Mouse (Mus musculus) hematopoietic stem cell, adult 5-6 weeks (primary cell): Measurements from ENCODE around the gene Armcx4. TPM values are rescaled to one million over a fixed set of nuclear protein-coding genes. Genes with fewer than 3 reads are reported as not detected.
A peak's percentile ranks its signal among the peaks of the same experiment; 100 is the strongest.

Experiments used
- ATAC-seq, 2 experiments: fragments of 125-278 bp in 1 of 2; replicated peaks in 1 of 2; 2 replicates each; pipeline ENCODE4 v1.8.0; 2016 to 2017; ENCODE audit warnings: inconsistent platforms in 2 of 2, mild to moderate bottlenecking in 2 of 2, moderate number of reproducible peaks in 2 of 2, low read depth in 1 of 2, moderate TSS enrichment in 1 of 2; ENCODE audit not compliant: low FRiP score in 2 of 2, poor library complexity in 2 of 2, severe bottlenecking in 2 of 2, insufficient read depth in 1 of 2, low TSS enrichment in 1 of 2
- total RNA-seq: library from RNA; stranded (forward); fragments of 172-1452, 232-1000 nt; gene quantifications from 2 replicates; pipeline ENCODE4 v1.2.3, GENCODE M21; 2017

Armcx4 gene
- total RNA-seq, 1 experiment from 2014 or later = 9.0 TPM

- ATAC-seq = peak; percentile 51 to 53; a peak in 3 of 4 replicates
These were observed 43.5 kb downstream of the Armcx4 start for GRCm38 (mm10) chrX:134729778-134730177.

GRCm38 (mm10) chrX:134737796-134738195, 51.5 kb downstream of the Armcx4 start:
- no peak for ATAC-seq

GRCm38 (mm10) chrX:134739160-134739559, 52.8 kb downstream of the Armcx4 start:
- no peak for ATAC-seq

- no peak for ATAC-seq
These were observed 55.5 kb downstream of the Armcx4 start for GRCm38 (mm10) chrX:134741862-134742261.

Other genes with a start within 250 kb of the Armcx4 start
- not detected in 2 replicates for gene Taf7l, start 210.0 kb upstream of the Armcx4 start, total RNA-seq
- gene Timm8a1, start 144.7 kb upstream of the Armcx4 start, total RNA-seq = 102 and 112 TPM in 2 replicates
- gene Btk, start 102.9 kb upstream of the Armcx4 start, total RNA-seq = 79.2 and 79.9 TPM in 2 replicates
- gene Rpl36a, start 100.9 kb upstream of the Armcx4 start, total RNA-seq = 6,877 and 7,031 TPM in 2 replicates
- gene Gla, start 85.4 kb upstream of the Armcx4 start, total RNA-seq = 7.3 and 7.7 TPM in 2 replicates
- 187 and 207 TPM in 2 replicates for gene Hnrnph2, start 85.3 kb upstream of the Armcx4 start, total RNA-seq
- gene Armcx1, start 31.4 kb downstream of the Armcx4 start, total RNA-seq = 43.8 and 48.8 TPM in 2 replicates
- gene Armcx6, start 64.9 kb downstream of the Armcx4 start, total RNA-seq = 23.5 and 33.5 TPM in 2 replicates
- gene Armcx3, start 70.1 kb downstream of the Armcx4 start, total RNA-seq = 27.4 and 31.6 TPM in 2 replicates
- 18.5 and 24.4 TPM in 2 replicates for gene Armcx2, start 122.7 kb downstream of the Armcx4 start, total RNA-seq